Mouse (Mus musculus) megakaryocyte, embryonic 14.5 days (primary cell): ENCODE results near the gene Plin4.
"Not testable (repeated sequence)": the region's sequence is repeated elsewhere in the genome, so short reads cannot be mapped to it uniquely, and the experiment has no call there.

ENCODE experiments used
- FLI1 ChIP-seq: IDR thresholded peaks from 2 replicates; pipeline ENCODE4 v1.6.1; 2012; ENCODE audit warnings: low read length, inconsistent platforms, mixed read lengths
- GATA1 ChIP-seq: IDR thresholded peaks from 3 replicates; pipeline ENCODE4 v1.6.1; 2012; ENCODE audit warnings: mixed read lengths, low read length, inconsistent platforms, borderline replicate concordance

DNA sequence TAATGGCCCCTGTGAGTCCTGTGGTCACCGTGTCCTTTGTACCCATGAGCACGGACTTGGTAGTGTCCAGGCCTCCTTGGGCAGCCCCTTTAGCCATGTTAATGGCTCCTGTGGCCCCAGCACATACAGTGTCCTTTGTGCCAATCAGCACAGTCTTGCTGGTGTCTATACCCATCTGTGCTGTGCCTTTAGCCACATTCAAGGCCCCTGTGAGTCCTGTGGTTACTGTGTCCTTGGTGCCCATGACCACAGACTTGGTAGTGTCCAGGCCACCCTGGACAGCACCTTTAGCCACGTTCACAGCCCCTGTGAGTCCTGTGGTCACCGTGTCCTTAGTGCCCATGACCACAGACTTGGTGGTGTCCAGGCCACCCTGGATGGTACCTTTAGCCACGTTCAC, 4.8 kb downstream of the Plin4 start:
- TF ChIP-seq GATA1, FLI1: not testable (repeated sequence)
